Mouse (Mus musculus): ENCODE measurements at regions not wholly inside any gene's neighbourhood (a gene's known extent, or its start where the extent isn't known, plus 50 kb on each side); places are given as distances from the start of the nearest gene placed in this dataset.

GRCm38 (mm10) chr1:185120416-185120815, 83.5 kb upstream of the Rab3gap2 start:
- H3K4me2 ChIP-seq (replicated peaks; ENCODE audit: low read depth, low read length) = no peak overlapping the region
- 47% methylated on average over 2 of the region's 2 CpGs for WGBS
- H3K4me3 ChIP-seq (ENCODE audit: low read depth, low read length) = no peak overlapping the region
- ATAC-seq (ENCODE audit: insufficient number of reproducible peaks, insufficient read depth, low FRiP score, low read depth) = no peak
- H3K27me3 ChIP-seq (ENCODE audit: control insufficient read depth, insufficient read depth, low read length) = no peaks in the 10 kb centered on the region
- H3K4me1 ChIP-seq (ENCODE audit: control insufficient read depth, insufficient read depth, low read length) = no peaks in the 10 kb centered on the region
- H3K9me3 ChIP-seq (ENCODE audit: control insufficient read depth, low read depth, low read length) = no peaks in the 10 kb centered on the region
- H3K9ac ChIP-seq (replicated peaks; ENCODE audit: low read depth, low read length) = no peak overlapping the region
- no peak overlapping the region for H3K27ac ChIP-seq (ENCODE audit: low read length)
- H3K36me3 ChIP-seq (ENCODE audit: control insufficient read depth, insufficient read depth, low read length) = no peaks in the 10 kb centered on the region

- H3K9me3 ChIP-seq (ENCODE audit: control insufficient read depth, low read depth, low read length) = no peaks in the 10 kb centered on the region
- no peaks in the 10 kb centered on the region for H3K36me3 ChIP-seq (ENCODE audit: control insufficient read depth, insufficient read depth, low read length)
- WGBS = 49% methylated on average over 5 of the region's 5 CpGs
- no peak for ATAC-seq (ENCODE audit: insufficient number of reproducible peaks, insufficient read depth, low FRiP score, low read depth)
- H3K4me3 ChIP-seq (ENCODE audit: low read depth, low read length) = no peak overlapping the region
- no peaks in the 10 kb centered on the region for H3K27me3 ChIP-seq (ENCODE audit: control insufficient read depth, insufficient read depth, low read length)
- H3K9ac ChIP-seq (replicated peaks; ENCODE audit: low read depth, low read length) = no peak overlapping the region
- H3K4me1 ChIP-seq (ENCODE audit: control insufficient read depth, insufficient read depth, low read length) = no peaks in the 10 kb centered on the region
- no peak overlapping the region for H3K27ac ChIP-seq (ENCODE audit: low read length)
- H3K4me2 ChIP-seq (replicated peaks; ENCODE audit: low read depth, low read length) = no peak overlapping the region
Measured at GRCm38 (mm10) chr1:185117711-185118110, 86.2 kb upstream of the Rab3gap2 start.

GRCm38 (mm10) chr1:185113687-185114086, 90.2 kb upstream of the Rab3gap2 start:
- no peak for ATAC-seq (ENCODE audit: insufficient number of reproducible peaks, insufficient read depth, low FRiP score, low read depth)
- Histone ChIP-seq H3K4me2 (replicated peaks; ENCODE audit: low read depth, low read length) (no peak overlapping the region), H3K36me3 (ENCODE audit: control insufficient read depth, insufficient read depth, low read length) (no peaks in the 10 kb centered on the region), H3K4me3 (ENCODE audit: low read depth, low read length) (no peak overlapping the region), H3K9ac (replicated peaks; ENCODE audit: low read depth, low read length) (no peak overlapping the region), H3K27ac (ENCODE audit: low read length) (no peak overlapping the region), H3K4me1 (ENCODE audit: control insufficient read depth, insufficient read depth, low read length) (no peaks in the 10 kb centered on the region), H3K9me3 (ENCODE audit: control insufficient read depth, low read depth, low read length) (no peaks in the 10 kb centered on the region), H3K27me3 (ENCODE audit: control insufficient read depth, insufficient read depth, low read length) (no peaks in the 10 kb centered on the region)
- 66% methylated on average over 6 of the region's 6 CpGs for WGBS

- no peak overlapping the region for H3K4me2 ChIP-seq (replicated peaks; ENCODE audit: low read depth, low read length)
- no peaks in the 10 kb centered on the region for H3K9me3 ChIP-seq (ENCODE audit: control insufficient read depth, low read depth, low read length)
- no peaks in the 10 kb centered on the region for H3K4me1 ChIP-seq (ENCODE audit: control insufficient read depth, insufficient read depth, low read length)
- no peak overlapping the region for H3K4me3 ChIP-seq (ENCODE audit: low read depth, low read length)
- no peaks in the 10 kb centered on the region for H3K36me3 ChIP-seq (ENCODE audit: control insufficient read depth, insufficient read depth, low read length)
- no peaks in the 10 kb centered on the region for H3K27me3 ChIP-seq (ENCODE audit: control insufficient read depth, insufficient read depth, low read length)
- no peak overlapping the region for H3K9ac ChIP-seq (replicated peaks; ENCODE audit: low read depth, low read length)
- no peak overlapping the region for H3K27ac ChIP-seq (ENCODE audit: low read length)
- 76% methylated on average over 4 of the region's 4 CpGs for WGBS
- ATAC-seq (ENCODE audit: insufficient number of reproducible peaks, insufficient read depth, low FRiP score, low read depth) = no peak
Measured at GRCm38 (mm10) chr1:185112017-185112399, 91.9 kb upstream of the Rab3gap2 start.

GRCm38 (mm10) chr1:185111347-185112016, 92.4 kb upstream of the Rab3gap2 start:
- 57% methylated on average over 10 of the region's 10 CpGs for WGBS
- no peaks in the 10 kb centered on the region for H3K4me1 ChIP-seq (ENCODE audit: control insufficient read depth, insufficient read depth, low read length)
- no peak overlapping the region for H3K4me3 ChIP-seq (ENCODE audit: low read depth, low read length)
- H3K9ac ChIP-seq (replicated peaks; ENCODE audit: low read depth, low read length) = no peak overlapping the region
- H3K27me3 ChIP-seq (ENCODE audit: control insufficient read depth, insufficient read depth, low read length) = no peaks in the 10 kb centered on the region
- no peak overlapping the region for H3K4me2 ChIP-seq (replicated peaks; ENCODE audit: low read depth, low read length)
- H3K9me3 ChIP-seq (ENCODE audit: control insufficient read depth, low read depth, low read length) = no peaks in the 10 kb centered on the region
- no peaks in the 10 kb centered on the region for H3K36me3 ChIP-seq (ENCODE audit: control insufficient read depth, insufficient read depth, low read length)
- no peak overlapping the region for H3K27ac ChIP-seq (ENCODE audit: low read length)
- no peak for ATAC-seq (ENCODE audit: insufficient number of reproducible peaks, insufficient read depth, low FRiP score, low read depth)

- WGBS = 54% methylated on average over 7 of the region's 7 CpGs
Measured at GRCm38 (mm10) chr1:185104945-185105884, 98.7 kb upstream of the Rab3gap2 start.

GRCm38 (mm10) chr1:185103803-185104202, 100.1 kb upstream of the Rab3gap2 start:
- ATAC-seq (ENCODE audit: insufficient number of reproducible peaks, insufficient read depth, low FRiP score, low read depth) = no peak
- Histone ChIP-seq H3K9me3 (ENCODE audit: control insufficient read depth, low read depth, low read length) (no peaks in the 10 kb centered on the region), H3K4me3 (ENCODE audit: low read depth, low read length) (no peak overlapping the region), H3K4me2 (replicated peaks; ENCODE audit: low read depth, low read length) (no peak overlapping the region), H3K36me3 (ENCODE audit: control insufficient read depth, insufficient read depth, low read length) (no peaks in the 10 kb centered on the region), H3K27ac (ENCODE audit: low read length) (no peak overlapping the region), H3K9ac (replicated peaks; ENCODE audit: low read depth, low read length) (no peak overlapping the region), H3K27me3 (ENCODE audit: control insufficient read depth, insufficient read depth, low read length) (no peaks in the 10 kb centered on the region), H3K4me1 (ENCODE audit: control insufficient read depth, insufficient read depth, low read length) (peaks cover 7% of the 10 kb centered on the region; the same call in 1 of the 2 replicates)
- WGBS = 45% methylated on average over 4 of the region's 4 CpGs

More at GRCm38 (mm10) chr1:185104945-185105884, 98.7 kb upstream of the Rab3gap2 start:
- no peak for ATAC-seq (ENCODE audit: insufficient number of reproducible peaks, insufficient read depth, low FRiP score, low read depth)
- Histone ChIP-seq H3K9me3 (ENCODE audit: control insufficient read depth, low read depth, low read length) (no peaks in the 10 kb centered on the region), H3K4me2 (replicated peaks; ENCODE audit: low read depth, low read length) (no peak overlapping the region), H3K4me1 (ENCODE audit: control insufficient read depth, insufficient read depth, low read length) (no peaks in the 10 kb centered on the region), H3K36me3 (ENCODE audit: control insufficient read depth, insufficient read depth, low read length) (no peaks in the 10 kb centered on the region), H3K9ac (replicated peaks; ENCODE audit: low read depth, low read length) (no peak overlapping the region), H3K4me3 (ENCODE audit: low read depth, low read length) (no peak overlapping the region), H3K27me3 (ENCODE audit: control insufficient read depth, insufficient read depth, low read length) (no peaks in the 10 kb centered on the region), H3K27ac (ENCODE audit: low read length) (no peak overlapping the region)

- no peaks in the 10 kb centered on the region for H3K9me3 ChIP-seq (ENCODE audit: control insufficient read depth, low read depth, low read length)
- no peak overlapping the region for H3K4me2 ChIP-seq (replicated peaks; ENCODE audit: low read depth, low read length)
- H3K4me3 ChIP-seq (ENCODE audit: low read depth, low read length) = no peak overlapping the region
- 49% methylated on average over 18 of the region's 18 CpGs for WGBS
- peaks cover 14% of the 10 kb centered on the region; the same call in 1 of the 2 replicates for H3K4me1 ChIP-seq (ENCODE audit: control insufficient read depth, insufficient read depth, low read length)
- no peaks in the 10 kb centered on the region for H3K36me3 ChIP-seq (ENCODE audit: control insufficient read depth, insufficient read depth, low read length)
- H3K9ac ChIP-seq (replicated peaks; ENCODE audit: low read depth, low read length) = no peak overlapping the region
- no peak for ATAC-seq (ENCODE audit: insufficient number of reproducible peaks, insufficient read depth, low FRiP score, low read depth)
- no peak overlapping the region; the same call in 1 of the 2 replicates for H3K27ac ChIP-seq (ENCODE audit: low read length)
- H3K27me3 ChIP-seq (ENCODE audit: control insufficient read depth, insufficient read depth, low read length) = 0 out of 2 replicates have a peak, but pooled peaks cover 3% of the 10 kb centered on the region
Measured at GRCm38 (mm10) chr1:185098975-185099958, 99.9 kb upstream of the Mark1 start.
